Mouse (Mus musculus) limb, embryonic 14.5 days (tissue): ENCODE data around the gene Slc6a17. TPM values are rescaled to one million over a fixed set of nuclear protein-coding genes. Genes with fewer than 3 reads are reported as not detected.
A peak's percentile ranks its signal among the peaks of the same experiment; 100 is the strongest.

ENCODE experiments used
- ATAC-seq: fragments of 200-750 bp; cut with Nextera tagmentation; 2 replicates; pipeline ENCODE4 v1.8.0; 2017; ENCODE audit warnings: low read depth, moderate number of reproducible peaks, moderate TSS enrichment; ENCODE audit not compliant: low FRiP score
- DNase-seq: peaks from one replicate; pipeline ENCODE4 v3.0.0-alpha.2; 2015; ENCODE audit warnings: low spot score
- H3K27ac ChIP-seq: fragments of 300-500 bp; sonication (generic); replicated peaks from 2 replicates; pipeline ENCODE4 v1.5.1; 2014; ENCODE audit warnings: low read depth, mild to moderate bottlenecking, low read length, moderate library complexity, mixed read lengths
- H3K27me3 ChIP-seq: fragments of 300-500 bp; sonication (generic); 2 replicates; pipeline ENCODE4 v1.6.1; 2014; ENCODE audit warnings: low read length, mixed read lengths; ENCODE audit not compliant: control insufficient read depth, insufficient read depth
- H3K36me3 ChIP-seq: fragments of 300-500 bp; sonication (generic); 2 replicates; pipeline ENCODE4 v1.6.1; 2014; ENCODE audit warnings: mild to moderate bottlenecking, low read length, moderate library complexity, mixed read lengths; ENCODE audit not compliant: control insufficient read depth, insufficient read depth
- H3K4me1 ChIP-seq: fragments of 300-500 bp; sonication (generic); 2 replicates; pipeline ENCODE4 v1.6.1; 2014; ENCODE audit warnings: antibody characterized with exemption, low read length, mixed read lengths; ENCODE audit not compliant: control insufficient read depth, insufficient read depth
- H3K4me2 ChIP-seq: fragments of 300-500 bp; sonication (generic); replicated peaks from 2 replicates; pipeline ENCODE4 v1.6.1; 2014; ENCODE audit warnings: low read depth, mild to moderate bottlenecking, low read length, moderate library complexity; ENCODE audit not compliant: severe bottlenecking
- H3K4me3 ChIP-seq: fragments of 300-500 bp; sonication (generic); replicated peaks from 2 replicates; pipeline ENCODE4 v1.5.1; 2014; ENCODE audit warnings: low read length
- H3K9ac ChIP-seq: fragments of 300-500 bp; sonication (generic); 2 replicates; pipeline ENCODE4 v1.6.1; 2014; ENCODE audit warnings: mild to moderate bottlenecking, low read depth, low read length, moderate library complexity; ENCODE audit not compliant: severe bottlenecking
- H3K9me3 ChIP-seq: fragments of 300-500 bp; sonication (generic); 2 replicates; pipeline ENCODE4 v1.6.1; 2016; ENCODE audit warnings: low read length; ENCODE audit not compliant: control insufficient read depth
- POLR2A ChIP-seq: fragments of 200-500 bp; IDR thresholded peaks from 2 replicates; pipeline ENCODE4 v1.8.0; 2012; ENCODE audit warnings: inconsistent platforms, mild to moderate bottlenecking, moderate library complexity, borderline replicate concordance; ENCODE audit not compliant: insufficient read depth, insufficient read length; ENCODE audit errors: extremely low read depth
- WGBS: fragments of 180-500 bp; shearing (Covaris S2); extraction: QIAGEN DNeasy Blood & Tissue Kit; methylation state at CpG from one replicate; pipeline ENCODE4 v1.1.7; 2014; 5-methylcytosine and 5-hydroxymethylcytosine counted together
- polyA plus RNA-seq, 2 experiments: library from polyadenylated mRNA; depleted of rRNA in 1 of 2; stranded (reverse) in 1 of 2; unstranded in 1 of 2; fragments of >200 nt; fragmentation: Nextera tagmentation in 1 of 2; extraction: Ambion mirVana in 1 of 2; gene quantifications; 2 replicates each; pipeline versions ENCODE4 v1.2.1 to v1.2.3; 2012 to 2014

Slc6a17 gene
- polyA plus RNA-seq (2012; rRNA removed) (18.2 and 22.8 TPM in 2 replicates), polyA plus RNA-seq (2014; fragmentation: Nextera tagmentation; extraction: Ambion mirVana) (6.4 and 9.5 TPM in 2 replicates)

DNA sequence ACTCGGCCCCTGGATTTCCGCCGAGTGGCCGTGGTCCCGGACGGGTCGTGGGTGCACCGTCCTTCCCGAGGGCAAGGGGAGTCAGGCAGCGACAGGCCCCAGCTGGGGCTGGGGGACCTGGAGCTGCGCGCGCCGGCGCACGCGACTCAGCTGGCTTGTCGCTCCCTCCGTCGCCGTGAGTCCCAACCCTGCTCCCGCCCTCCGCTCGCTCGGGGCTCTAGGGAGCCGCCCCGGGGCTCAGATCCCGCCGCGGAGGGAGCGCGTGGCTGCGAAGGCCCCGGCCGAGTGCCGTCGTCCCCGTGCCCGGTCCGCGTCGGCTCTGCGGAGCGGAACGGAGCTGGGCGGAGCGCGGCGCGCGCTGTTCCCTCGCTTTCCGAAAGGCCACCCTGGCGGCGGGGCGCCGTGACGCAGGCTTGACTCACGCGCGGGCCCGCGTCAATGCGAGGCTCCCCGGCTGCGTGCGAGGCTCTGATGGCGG lies at the start of gene Slc6a17:
Gene Slc6a17, minus strand, starts transcription at position 388 of the 478 bp plus-strand sequence.
- under 1% methylated on average over 49 of the region's 68 CpGs for WGBS
- DNase-seq (peak; percentile 54), ATAC-seq (peak; percentile 86)
- Histone ChIP-seq H3K4me2 (peak within 1 kb of the TSS; percentile 98), H3K4me3 (peak within 1 kb of the TSS; percentile 64), H3K9ac (peak within 1 kb of the TSS; percentile 74), H3K27ac (peak within 1 kb of the TSS; percentile 65), H3K4me1 (peaks cover 9% of the 10 kb centered on the region), H3K36me3 (no peaks in the 10 kb centered on the region), H3K27me3 (peaks cover 30% of the 10 kb centered on the region; the same call in 1 of the 2 replicates), H3K9me3 (no peaks in the 10 kb centered on the region)
- TF ChIP-seq POLR2A, result no peak

DNA sequence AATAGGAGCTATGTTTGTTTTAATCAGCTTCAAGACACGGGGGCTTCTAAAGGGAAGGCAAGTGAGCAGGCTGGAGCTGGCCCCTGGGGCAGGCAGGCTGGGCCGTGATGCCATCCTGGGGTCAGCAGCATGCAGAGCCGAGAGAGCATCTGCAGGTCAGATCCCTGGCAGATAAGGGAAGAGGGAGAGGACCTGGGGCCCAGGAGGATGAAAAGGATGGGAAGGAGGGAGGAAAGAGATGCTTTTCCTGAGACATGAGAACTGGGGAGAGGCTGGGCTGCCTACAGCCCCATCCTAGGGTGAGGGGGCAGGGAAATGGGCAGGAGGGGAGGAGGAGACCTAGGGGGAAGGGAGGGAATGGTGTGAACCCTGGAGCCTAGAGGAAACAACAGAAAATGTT lies 47.5 kb upstream of the Slc6a17 start:
- no peak for DNase-seq
- Histone ChIP-seq H3K4me2 (no peak overlapping the region), H3K4me3 (no peak overlapping the region), H3K4me1 (peaks cover 6% of the 10 kb centered on the region), H3K27ac (no peak overlapping the region), H3K9me3 (no peaks in the 10 kb centered on the region), H3K27me3 (no peaks in the 10 kb centered on the region), H3K9ac (no peak overlapping the region), H3K36me3 (no peaks in the 10 kb centered on the region)
- no peak for ATAC-seq
- WGBS, result 27% methylated on average over 3 of the region's 3 CpGs
- TF ChIP-seq POLR2A, result no peak

DNA sequence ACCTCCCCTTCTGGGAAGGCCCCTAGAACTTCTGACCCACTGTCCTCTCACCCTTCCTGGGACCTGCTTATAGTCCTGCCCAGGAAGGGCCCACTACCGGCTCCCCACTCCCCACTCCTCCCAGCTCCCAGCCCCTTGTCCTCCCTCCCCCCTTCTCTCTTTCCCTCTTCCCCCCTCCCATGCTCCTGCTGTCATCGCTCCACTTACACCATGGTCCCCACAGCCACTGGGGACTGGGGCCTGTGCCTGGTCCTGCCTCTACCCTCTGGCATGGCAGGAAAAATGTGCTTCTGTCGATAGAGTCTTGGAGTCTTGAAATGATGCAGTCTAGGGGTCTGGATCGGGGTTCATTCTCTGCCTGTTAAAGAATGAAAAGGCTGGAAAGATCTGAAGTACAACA lies 46.1 kb upstream of the Slc6a17 start:
- H3K36me3 ChIP-seq, result no peaks in the 10 kb centered on the region
- no peak overlapping the region for H3K27ac ChIP-seq
- DNase-seq (no peak), ATAC-seq (no peak)
- TF ChIP-seq POLR2A, result no peak
- H3K9ac ChIP-seq, result no peak overlapping the region
- H3K4me1 ChIP-seq, result peaks cover 6% of the 10 kb centered on the region
- WGBS, result 19% methylated on average over 4 of the region's 4 CpGs
- no peak overlapping the region for H3K4me2 ChIP-seq
- H3K9me3 ChIP-seq, result no peaks in the 10 kb centered on the region
- H3K27me3 ChIP-seq, result no peaks in the 10 kb centered on the region
- no peak overlapping the region for H3K4me3 ChIP-seq

- Histone ChIP-seq H3K9me3 (no peaks in the 10 kb centered on the region), H3K27me3 (no peaks in the 10 kb centered on the region), H3K36me3 (no peaks in the 10 kb centered on the region), H3K27ac (no peak overlapping the region), H3K9ac (no peak overlapping the region), H3K4me1 (peaks cover 6% of the 10 kb centered on the region), H3K4me3 (no peak overlapping the region), H3K4me2 (no peak overlapping the region)
- ATAC-seq (no peak), DNase-seq (no peak)
- TF ChIP-seq POLR2A, result no peak
- 39% methylated on average over 4 of the region's 4 CpGs for WGBS
Observed at GRCm38 (mm10) chr3:107562591-107562990, 44.8 kb upstream of the Slc6a17 start.

- H3K9ac ChIP-seq, result no peak overlapping the region
- H3K36me3 ChIP-seq, result no peaks in the 10 kb centered on the region
- no peak overlapping the region for H3K27ac ChIP-seq
- H3K4me3 ChIP-seq, result no peak overlapping the region
- H3K4me1 ChIP-seq, result peaks cover 6% of the 10 kb centered on the region
- DNase-seq (no peak), ATAC-seq (no peak)
- H3K9me3 ChIP-seq, result no peaks in the 10 kb centered on the region
- no peak overlapping the region for H3K4me2 ChIP-seq
- WGBS, result 35% methylated on average over 2 of the region's 2 CpGs
- H3K27me3 ChIP-seq, result no peaks in the 10 kb centered on the region
- TF ChIP-seq POLR2A, result no peak
Observed at GRCm38 (mm10) chr3:107562104-107562503, 44.3 kb upstream of the Slc6a17 start.

DNA sequence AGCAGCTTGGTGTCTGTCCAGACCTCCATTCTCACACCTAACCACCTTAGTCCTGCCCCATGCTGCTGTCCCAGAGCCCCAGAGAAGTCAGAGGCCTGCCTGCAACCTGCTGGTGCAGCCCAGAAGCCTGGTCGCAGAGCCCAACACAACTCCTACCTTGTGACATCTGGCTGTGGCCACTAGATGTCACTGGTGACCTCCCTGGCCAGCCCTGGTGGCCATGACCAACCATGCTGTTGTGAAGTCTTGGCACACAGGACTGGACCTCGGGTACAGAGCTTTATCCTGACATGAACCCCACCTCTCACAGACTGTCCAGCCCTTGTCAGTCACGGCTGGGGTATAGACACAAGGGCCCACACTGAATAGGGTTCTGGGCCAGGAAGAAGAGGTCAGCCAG lies 41.4 kb upstream of the Slc6a17 start:
- no peaks in the 10 kb centered on the region for H3K9me3 ChIP-seq
- H3K36me3 ChIP-seq, result no peaks in the 10 kb centered on the region
- H3K9ac ChIP-seq, result no peak overlapping the region
- H3K27ac ChIP-seq, result no peak overlapping the region
- H3K27me3 ChIP-seq, result no peaks in the 10 kb centered on the region
- DNase-seq, result no peak
- WGBS, result 7% methylated on average over 3 of the region's 3 CpGs
- no peak overlapping the region for H3K4me2 ChIP-seq
- H3K4me3 ChIP-seq, result no peak overlapping the region
- peaks cover 6% of the 10 kb centered on the region for H3K4me1 ChIP-seq
- peak; percentile 58; the same call in 1 of the 2 replicates for ATAC-seq
- no peak for TF ChIP-seq POLR2A
